In genomic region chr17:73263077-73263501, GRCm38 (mm10) we compare ENCODE assay signal across 10 mouse cellular contexts.
A peak's percentile ranks its signal among the peaks of the same experiment; 100 is the strongest.
DNase-seq lines count a peak whose midpoint lies in the region.
"Had no signal": no experiment of that assay in that cellular context is flagged by ENCODE, and none has a peak within 500 bp of the region (broad histone marks: within the 10 kb centered on the region; RNA-seq: fewer than 3 reads in every experiment).

No protein-coding gene starts in this region.

- peak; percentile 57 for DNase-seq in spleen, adult 12 weeks (ENCODE audit: low spot score)
- DNase-seq in spleen, postnatal 4 days (ENCODE audit: low spot score in 2 of 2) = no peak
- DNase-seq in adrenal gland, postnatal 10 days = peak; percentile 81
- DNase-seq in layer of hippocampus, postnatal 36 days = peak; percentile 62 to 63
- peak; percentile 93 for DNase-seq in splenic B cell, adult 2 months (ENCODE audit: low read depth, low spot score)
- DNase-seq in cerebellum, adult 8-10 months = no peak
- no peak for DNase-seq in c-Kit-positive CD71-positive TER-119-positive erythroid progenitor cells, embryonic 14.5 days (ENCODE audit: low spot score)
- no peak for DNase-seq in embryo, embryonic 9.5 days (ENCODE audit: extremely low spot score)

- no peaks in the 10 kb centered on the region for H3K27me3 ChIP-seq in splenic B cell, adult 2 months (ENCODE audit: control insufficient read depth, insufficient read depth, low read length, poor library complexity, severe bottlenecking)
- H3K27me3 ChIP-seq: embryonic facial prominence, embryonic 12.5 days; lung, embryonic 15.5 days had no signal

- no peaks in the 10 kb centered on the region for H3K36me3 ChIP-seq in splenic B cell, adult 2 months (ENCODE audit: control insufficient read depth, insufficient read depth, low read length, poor library complexity, severe bottlenecking)
- H3K36me3 ChIP-seq: embryonic facial prominence, embryonic 12.5 days; lung, embryonic 15.5 days had no signal

Comparison
In these comparisons a context has a peak if more than half of its experiments do, and no peak if none do; other contexts are left out.
1. DNase-seq: peak in spleen, adult 12 weeks (single experiment), adrenal gland, postnatal 10 days (single experiment), layer of hippocampus, postnatal 36 days (2 of 2) and splenic B cell, adult 2 months (single experiment); none in spleen, postnatal 4 days (0 of 2), cerebellum, adult 8-10 months (single experiment), c-Kit-positive CD71-positive TER-119-positive erythroid progenitor cells, embryonic 14.5 days (single experiment) and embryo, embryonic 9.5 days (single experiment).